8 mouse cellular contexts compared by ENCODE assay signal in genomic region chrX:20704295-20705082, GRCm38 (mm10). TPM values are rescaled to one million over a fixed set of nuclear protein-coding genes. Genes with fewer than 3 reads are reported as not detected.
DNase-seq lines count a peak whose midpoint lies in the region; ATAC-seq and TF ChIP-seq lines count a peak whose summit lies in the region.

No protein-coding gene starts in this region.

- H3K4me1 ChIP-seq in G1E (ENCODE audit: insufficient read depth, low read depth, low read length), result peaks cover 11% of the 10 kb centered on the region; the same call in 1 of the 2 replicates
- no peaks in the 10 kb centered on the region for H3K4me1 ChIP-seq in forebrain, embryonic 14.5 days (ENCODE audit: control insufficient read depth, insufficient read depth, low read length)
- no peaks in the 10 kb centered on the region for H3K4me1 ChIP-seq in liver, postnatal 0 days (ENCODE audit: insufficient read depth)
- no peaks in the 10 kb centered on the region for H3K4me1 ChIP-seq in neural tube, embryonic 13.5 days (replicated peaks)

- peak; percentile 69 for DNase-seq in G1E (ENCODE audit: low spot score)
- peak; percentile 74 for DNase-seq in cerebellum, adult 11 months
- DNase-seq in forebrain, embryonic 14.5 days (ENCODE audit: low spot score), result peak; percentile 87
- DNase-seq in heart, postnatal 10 days, result peak; percentile 82 to 85
- peak; percentile 79 for DNase-seq in layer of hippocampus, adult 11-12 months (ENCODE audit: low spot score)
- peak; percentile 81 for DNase-seq in liver, postnatal 0 days
- DNase-seq in testis, postnatal 14 days (ENCODE audit: low spot score), result peak; percentile 83

- H3K9me3 ChIP-seq in G1E (replicated peaks), result no peaks in the 10 kb centered on the region
- H3K9me3 ChIP-seq in forebrain, embryonic 14.5 days (replicated peaks; ENCODE audit: control insufficient read depth, low read length), result no peaks in the 10 kb centered on the region
- no peaks in the 10 kb centered on the region for H3K9me3 ChIP-seq in liver, postnatal 0 days (ENCODE audit: low read length)
- no peaks in the 10 kb centered on the region for H3K9me3 ChIP-seq in neural tube, embryonic 13.5 days

- TF ChIP-seq EP300 in liver, postnatal 0 days (IDR thresholded peaks at IDR 0.05; ENCODE audit: low read depth), result no peak

- ATAC-seq in G1E (ENCODE audit: extremely low read depth, insufficient number of reproducible peaks, low FRiP score, poor library complexity, severe bottlenecking), result peak; percentile 94
- peak; percentile 94 for ATAC-seq in forebrain, embryonic 14.5 days
- ATAC-seq in liver, postnatal 0 days, result peak; percentile 96
- peak; percentile 96 for ATAC-seq in neural tube, embryonic 13.5 days (ENCODE audit: low read depth)

- peak overlapping the region; percentile 42 for H3K4me2 ChIP-seq in forebrain, embryonic 14.5 days (ENCODE audit: low read length)
- H3K4me2 ChIP-seq in liver, postnatal 0 days (ENCODE audit: low read depth, low read length), result peak overlapping the region; percentile 79
- H3K4me2 ChIP-seq in neural tube, embryonic 13.5 days, result peak overlapping the region; percentile 54

- H3K36me3 ChIP-seq in G1E (replicated peaks), result peaks cover 29% of the 10 kb centered on the region
- peaks cover 3% of the 10 kb centered on the region; the same call in 1 of the 2 replicates for H3K36me3 ChIP-seq in forebrain, embryonic 14.5 days (ENCODE audit: control insufficient read depth, insufficient read depth, low read length)
- no peaks in the 10 kb centered on the region for H3K36me3 ChIP-seq in liver, postnatal 0 days (replicated peaks; ENCODE audit: insufficient read depth, low read length)
- H3K36me3 ChIP-seq in neural tube, embryonic 13.5 days, result peaks cover 2% of the 10 kb centered on the region; the same call in 1 of the 2 replicates

- H3K9ac ChIP-seq in forebrain, embryonic 14.5 days (ENCODE audit: low read length), result peak overlapping the region; percentile 71
- H3K9ac ChIP-seq in liver, postnatal 0 days (replicated peaks), result peak overlapping the region; percentile 65
- peak overlapping the region; percentile 77 for H3K9ac ChIP-seq in neural tube, embryonic 13.5 days

- peak overlapping the region; percentile 87 for H3K27ac ChIP-seq in forebrain, embryonic 14.5 days (ENCODE audit: low read depth, low read length)
- H3K27ac ChIP-seq in liver, postnatal 0 days (ENCODE audit: low read depth), result peak overlapping the region; percentile 90
- H3K27ac ChIP-seq in neural tube, embryonic 13.5 days (replicated peaks), result peak overlapping the region; percentile 90

- no peak for TF ChIP-seq CTCF in G1E (IDR thresholded peaks at IDR 0.05; ENCODE audit: low read depth, low read length)
- no peak for TF ChIP-seq CTCF in liver, postnatal 0 days (IDR thresholded peaks at IDR 0.05; ENCODE audit: low read depth)

- peak overlapping the region; percentile 79 for H3K4me3 ChIP-seq in G1E (ENCODE audit: low read depth, low read length)
- peak overlapping the region; percentile 60 for H3K4me3 ChIP-seq in forebrain, embryonic 14.5 days (ENCODE audit: low read depth, low read length)
- peak overlapping the region; percentile 63 for H3K4me3 ChIP-seq in liver, postnatal 0 days (ENCODE audit: low read depth, low read length)
- peak overlapping the region; percentile 65 for H3K4me3 ChIP-seq in neural tube, embryonic 13.5 days

- WGBS in forebrain, embryonic 14.5 days, result 32% methylated on average over 32 of the region's 32 CpGs
- 17% methylated on average over 32 of the region's 32 CpGs for WGBS in liver, postnatal 0 days (ENCODE audit: insufficient replicate concordance)
- WGBS in neural tube, embryonic 13.5 days, result 28% methylated on average over 32 of the region's 32 CpGs

- intact Hi-C loops in heart, postnatal 10 days (cut with DNase I), result loop anchor here (1.0 kb wide), 1 partner anchor 16 kb away; no protein-coding TSS in a partner anchor

- H3K27me3 ChIP-seq in G1E (ENCODE audit: insufficient read depth, low read length), result no peaks in the 10 kb centered on the region
- no peaks in the 10 kb centered on the region for H3K27me3 ChIP-seq in forebrain, embryonic 14.5 days (replicated peaks; ENCODE audit: control insufficient read depth, insufficient read depth, low read length)
- H3K27me3 ChIP-seq in liver, postnatal 0 days (ENCODE audit: insufficient read depth, low read length), result no peaks in the 10 kb centered on the region
- no peaks in the 10 kb centered on the region for H3K27me3 ChIP-seq in neural tube, embryonic 13.5 days

RNA-seq across cellular contexts. Expression of gene Usp11, which starts 0.8 kb away (rescaled TPM):
- total RNA-seq in G1E (2014; fragmentation: Nextera tagmentation) (84.4 and 90.8 TPM in 2 replicates), G1E (2017) (34.3 and 34.6 TPM in 2 replicates)
- polyA plus RNA-seq in G1E (2012), result 16.7 and 18.8 TPM in 2 replicates
- polyA plus RNA-seq in forebrain, embryonic 14.5 days (2014; fragmentation: Nextera tagmentation; extraction: Ambion mirVana), result 67.8 and 73.4 TPM in 2 replicates
- total RNA-seq in heart, postnatal 10 days (2021), result 10 to 100 TPM; 10.8 to 11.0 TPM
- polyA plus RNA-seq in liver, postnatal 0 days (2015; fragmentation: Nextera tagmentation; extraction: Ambion mirVana), result 1.9 and 2.0 TPM in 2 replicates
- polyA plus RNA-seq in neural tube, embryonic 13.5 days (2015; fragmentation: Nextera tagmentation; extraction: Ambion mirVana), result 91.5 and 94.7 TPM in 2 replicates

RNA-seq across cellular contexts. Expression of gene Cdk16, which starts 16.7 kb away (rescaled TPM):
- 130 TPM in 2 replicates for total RNA-seq in G1E (2014; fragmentation: Nextera tagmentation)
- 34.9 and 36.4 TPM in 2 replicates for total RNA-seq in G1E (2017)
- 67.0 and 73.3 TPM in 2 replicates for polyA plus RNA-seq in G1E (2012)
- 87.2 and 90.7 TPM in 2 replicates for polyA plus RNA-seq in forebrain, embryonic 14.5 days (2014; fragmentation: Nextera tagmentation; extraction: Ambion mirVana)
- 100 to 1,000 TPM; 169 to 183 TPM for total RNA-seq in heart, postnatal 10 days (2021)
- polyA plus RNA-seq in liver, postnatal 0 days (2015; fragmentation: Nextera tagmentation; extraction: Ambion mirVana), result 15.3 TPM in 2 replicates
- 145 and 146 TPM in 2 replicates for polyA plus RNA-seq in neural tube, embryonic 13.5 days (2015; fragmentation: Nextera tagmentation; extraction: Ambion mirVana)

RNA-seq across cellular contexts. Expression of gene Uba1, which starts 46.4 kb away (rescaled TPM):
- total RNA-seq in G1E (2014; fragmentation: Nextera tagmentation), result 310 and 322 TPM in 2 replicates
- total RNA-seq in G1E (2017), result 169 and 194 TPM in 2 replicates
- polyA plus RNA-seq in G1E (2012), result 172 and 189 TPM in 2 replicates
- polyA plus RNA-seq in forebrain, embryonic 14.5 days (2014; fragmentation: Nextera tagmentation; extraction: Ambion mirVana), result 287 and 341 TPM in 2 replicates
- 100 to 1,000 TPM; 260 to 271 TPM for total RNA-seq in heart, postnatal 10 days (2021)
- polyA plus RNA-seq in liver, postnatal 0 days (2015; fragmentation: Nextera tagmentation; extraction: Ambion mirVana), result 42.9 and 50.4 TPM in 2 replicates
- 390 TPM in 2 replicates for polyA plus RNA-seq in neural tube, embryonic 13.5 days (2015; fragmentation: Nextera tagmentation; extraction: Ambion mirVana)

Comparison
In these comparisons a context has a peak if more than half of its experiments do, and no peak if none do; other contexts are left out.
1. Peak in every context shown above with its lines: DNase-seq, ATAC-seq, H3K4me3 ChIP-seq and H3K27ac ChIP-seq.